Comparison of ENCODE assay signal across 27 mouse cellular contexts in genomic region chr6:101556096-101556495, GRCm38 (mm10).
DNase-seq lines count a peak whose midpoint lies in the region; ATAC-seq and TF ChIP-seq lines count a peak whose summit lies in the region.
"Had no signal": no experiment of that assay in that cellular context is flagged by ENCODE, and none has a peak within 500 bp of the region (broad histone marks: within the 10 kb centered on the region; RNA-seq: fewer than 3 reads in every experiment).

No protein-coding gene starts in this region.

- no peak for TF ChIP-seq EP300 in lung, postnatal 0 days (IDR thresholded peaks at IDR 0.05)

- 76% methylated on average over 1 of the region's 1 CpGs for WGBS in lung, postnatal 0 days
- 97% methylated on average over 1 of the region's 1 CpGs for WGBS in hindbrain, embryonic 14.5 days

- H3K4me3 ChIP-seq in lung, postnatal 0 days (ENCODE audit: low read depth, low read length), result no peak overlapping the region
- no peak overlapping the region for H3K4me3 ChIP-seq in hindbrain, embryonic 14.5 days (replicated peaks; ENCODE audit: low read length)
- H3K4me3 ChIP-seq: embryonic facial prominence, embryonic 12.5 days; embryonic facial prominence, embryonic 15.5 days; erythroblast, embryonic 14.5 days; hindbrain, embryonic 10.5 days; hindbrain, embryonic 15.5 days had no signal

- H3K9ac ChIP-seq in lung, postnatal 0 days (replicated peaks; ENCODE audit: low read depth), result no peak overlapping the region
- H3K9ac ChIP-seq in hindbrain, embryonic 14.5 days, result no peak overlapping the region
- H3K9ac ChIP-seq: embryonic facial prominence, embryonic 12.5 days; embryonic facial prominence, embryonic 15.5 days; forebrain, postnatal 0 days; hindbrain, embryonic 15.5 days had no signal

- no peak for TF ChIP-seq CTCF in lung, postnatal 0 days (IDR thresholded peaks at IDR 0.05)

- no peaks in the 10 kb centered on the region for H3K27me3 ChIP-seq in lung, postnatal 0 days (replicated peaks; ENCODE audit: insufficient read depth, low read length)
- no peaks in the 10 kb centered on the region for H3K27me3 ChIP-seq in hindbrain, embryonic 14.5 days (ENCODE audit: control insufficient read depth, insufficient read depth, low read length)
- H3K27me3 ChIP-seq: embryonic facial prominence, embryonic 12.5 days; embryonic facial prominence, embryonic 15.5 days; hindbrain, embryonic 15.5 days had no signal

- H3K27ac ChIP-seq in lung, postnatal 0 days (ENCODE audit: low read length), result no peak overlapping the region
- H3K27ac ChIP-seq in hindbrain, embryonic 14.5 days, result no peak overlapping the region
- H3K27ac ChIP-seq: embryonic facial prominence, embryonic 12.5 days; embryonic facial prominence, embryonic 15.5 days; hindbrain, embryonic 10.5 days; hindbrain, embryonic 15.5 days had no signal

- ATAC-seq in lung, postnatal 0 days, result no peak
- 0 out of 2 replicates have a peak, but pooled peaks have one; percentile 22 for ATAC-seq in common myeloid progenitor, adult 5-6 weeks (replicated peaks; ENCODE audit: low read depth, poor library complexity, severe bottlenecking)
- ATAC-seq in megakaryocyte progenitor cell, adult 5-6 weeks (replicated peaks; ENCODE audit: poor library complexity), result 0 out of 2 replicates have a peak, but pooled peaks have one; percentile 11
- ATAC-seq in hindbrain, embryonic 14.5 days (ENCODE audit: low FRiP score), result no peak
- ATAC-seq in megakaryocyte-erythroid progenitor cell, adult 5-6 weeks (replicated peaks; ENCODE audit: low FRiP score, low TSS enrichment, poor library complexity, severe bottlenecking), result no peak
- ATAC-seq: activated CD4-positive, CD25-positive, alpha-beta regulatory T cell, adult 4 months; CD4-positive, CD25-positive, alpha-beta regulatory T cell, adult 4 months; forebrain, embryonic 14.5 days; forebrain, postnatal 0 days; intestine, postnatal 0 days had no signal

- H3K9me3 ChIP-seq in lung, postnatal 0 days (ENCODE audit: low read length), result no peaks in the 10 kb centered on the region
- no peaks in the 10 kb centered on the region for H3K9me3 ChIP-seq in hindbrain, embryonic 14.5 days (ENCODE audit: control insufficient read depth, low read length)
- H3K9me3 ChIP-seq: embryonic facial prominence, embryonic 12.5 days; embryonic facial prominence, embryonic 15.5 days; hindbrain, embryonic 10.5 days; hindbrain, embryonic 15.5 days had no signal

- DNase-seq in lung, postnatal 0 days (ENCODE audit: low spot score), result peak; percentile 7
- no peak for DNase-seq in lung, postnatal 25 days (ENCODE audit: low spot score)
- peak; percentile 44 for DNase-seq in gonadal fat pad, adult 2 months (ENCODE audit: low read depth)
- no peak for DNase-seq in hindbrain, embryonic 14.5 days (ENCODE audit: low spot score)
- no peak for DNase-seq in kidney, postnatal 14 days
- DNase-seq: adrenal gland, adult 8-10 months; adrenal gland, postnatal 25 days; cerebellum, adult 18-20 months; cerebellum, adult 9-10 months; cerebellum, postnatal 14 days; forebrain, postnatal 0 days; gastrocnemius, postnatal 25 days; heart, adult 11 months; heart, postnatal 36 days had no signal

- H3K4me2 ChIP-seq in lung, postnatal 0 days (replicated peaks; ENCODE audit: low read depth, low read length), result no peak overlapping the region
- no peak overlapping the region for H3K4me2 ChIP-seq in hindbrain, embryonic 14.5 days (replicated peaks)
- H3K4me2 ChIP-seq: embryonic facial prominence, embryonic 12.5 days; embryonic facial prominence, embryonic 15.5 days; heart, embryonic 11.5 days; hindbrain, embryonic 15.5 days had no signal

- no peaks in the 10 kb centered on the region for H3K36me3 ChIP-seq in lung, postnatal 0 days (ENCODE audit: insufficient read depth, low read length)
- no peaks in the 10 kb centered on the region for H3K36me3 ChIP-seq in hindbrain, embryonic 14.5 days (replicated peaks; ENCODE audit: control insufficient read depth, insufficient read depth)
- H3K36me3 ChIP-seq: embryonic facial prominence, embryonic 12.5 days; embryonic facial prominence, embryonic 15.5 days; hindbrain, embryonic 10.5 days; hindbrain, embryonic 15.5 days had no signal

- no peaks in the 10 kb centered on the region for H3K4me1 ChIP-seq in lung, postnatal 0 days (ENCODE audit: insufficient read depth, low read depth, low read length)
- H3K4me1 ChIP-seq in hindbrain, embryonic 14.5 days (replicated peaks; ENCODE audit: control insufficient read depth, insufficient read depth, low read length), result 0 out of 2 replicates have a peak, but pooled peaks cover under 1% of the 10 kb centered on the region
- H3K4me1 ChIP-seq: embryonic facial prominence, embryonic 12.5 days; embryonic facial prominence, embryonic 15.5 days; hindbrain, embryonic 15.5 days had no signal

Comparison
In these comparisons a context has a peak if more than half of its experiments do, and no peak if none do; other contexts are left out.
1. DNase-seq: peak in lung, postnatal 0 days (single experiment) and gonadal fat pad, adult 2 months (single experiment); none in lung, postnatal 25 days (single experiment), hindbrain, embryonic 14.5 days (single experiment) and kidney, postnatal 14 days (single experiment).
2. ATAC-seq: peak in common myeloid progenitor, adult 5-6 weeks (single experiment) and megakaryocyte progenitor cell, adult 5-6 weeks (single experiment); none in lung, postnatal 0 days (single experiment), hindbrain, embryonic 14.5 days (single experiment) and megakaryocyte-erythroid progenitor cell, adult 5-6 weeks (single experiment).